Mouse (Mus musculus) liver, embryonic 14.5 days (tissue): ENCODE measurements around the gene Tmem94.

ENCODE experiments used
- CTCF ChIP-seq: IDR thresholded peaks from 2 replicates; pipeline ENCODE4 v1.5.1; 2016; ENCODE audit warnings: antibody characterized with exemption, low read depth, control low read depth
- EP300 ChIP-seq: IDR thresholded peaks from 2 replicates; pipeline ENCODE4 v1.6.1; 2016; ENCODE audit warnings: antibody characterized with exemption, low read depth

DNA sequence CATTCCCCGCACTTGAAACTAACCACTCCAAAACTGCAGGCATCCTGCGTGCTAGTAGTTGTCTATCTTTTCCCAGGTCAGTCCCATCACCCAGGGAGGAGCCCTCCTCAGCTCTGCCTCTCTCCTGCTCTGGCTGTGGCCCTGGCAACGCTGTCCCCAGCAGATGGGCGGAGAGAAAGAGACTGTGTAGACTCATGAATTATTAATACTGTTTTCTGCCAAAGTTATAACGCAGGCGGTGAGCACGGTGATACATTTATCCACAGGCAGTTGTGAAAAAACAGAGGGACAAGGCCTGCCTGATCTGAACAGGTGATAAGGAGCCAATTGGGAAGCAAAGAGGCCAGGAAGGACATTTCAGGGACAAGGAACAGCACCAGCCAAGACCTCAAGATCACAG lies 12.6 kb upstream of the Tmem94 start:
- TF ChIP-seq CTCF = no peak
- TF ChIP-seq EP300 = no peak
